Mouse (Mus musculus): ENCODE measurements around the gene H2afx.

DNA sequence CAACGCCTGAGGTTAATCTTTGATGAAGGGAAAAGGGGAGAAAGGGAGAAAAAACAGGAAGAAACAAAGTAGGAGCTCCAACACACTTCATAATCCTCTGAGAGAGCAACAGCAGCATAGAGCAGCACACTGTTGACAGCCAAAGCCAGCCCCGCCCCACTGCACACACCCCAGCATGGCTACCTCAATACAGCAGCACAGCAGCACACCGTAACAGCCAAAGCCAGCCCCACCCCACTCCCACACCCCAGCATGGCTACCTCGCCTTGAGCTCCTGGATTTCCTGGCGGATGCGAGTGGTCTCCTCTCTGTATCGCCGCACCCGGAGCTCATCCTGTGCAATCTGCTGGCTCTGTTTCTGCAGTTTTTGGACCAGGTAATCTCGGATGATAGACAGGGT lies 17.8 kb downstream of the H2afx start:
- TF ChIP-seq SMC3 (IDR thresholded peaks at IDR 0.05; ENCODE audit: low read depth, low read length) (no peak), MXI1 (IDR thresholded peaks at IDR 0.05; ENCODE audit: low read depth, low read length) (no peak), CTCF (IDR thresholded peaks at IDR 0.05 in 2 of 3, conservative IDR thresholded peaks at IDR 0.05 in 1 of 3; ENCODE audit: control insufficient read depth in 1 of 3, insufficient read depth in 1 of 3, low read depth in 2 of 3, low read length in 3 of 3, poor library complexity in 1 of 3, severe bottlenecking in 1 of 3) (no peak), MAZ (IDR thresholded peaks at IDR 0.05; ENCODE audit: low read depth, low read length) (no peak), NELFE (IDR thresholded peaks at IDR 0.05; ENCODE audit: low read depth, low read length) (no peak), CHD1 (IDR thresholded peaks at IDR 0.05; ENCODE audit: low read depth, low read length) (no peak), POLR2A (IDR thresholded peaks at IDR 0.05; ENCODE audit: control insufficient read depth in 1 of 2, insufficient read depth in 1 of 2, low read depth in 1 of 2, low read length in 2 of 2, poor library complexity in 1 of 2) (no peak), ZC3H11A (IDR thresholded peaks at IDR 0.05; ENCODE audit: low read depth, low read length) (no peak), GABPA (IDR thresholded peaks at IDR 0.05; ENCODE audit: low read depth, low read length) (no peak), RCOR1 (IDR thresholded peaks at IDR 0.05; ENCODE audit: low read depth, low read length) (no peak)

All from MEL (cell line).